In genomic region chr4:53440010-53440815, GRCm38 (mm10) we compare ENCODE assay signal across 8 mouse cellular contexts. TPM values are rescaled to one million over a fixed set of nuclear protein-coding genes. Genes with fewer than 3 reads are reported as not detected.
DNase-seq lines count a peak whose midpoint lies in the region; ATAC-seq lines count a peak whose summit lies in the region.

Gene Slc44a1, plus strand, starts transcription at chr4:53440413.

- intact Hi-C loops in gastrocnemius, postnatal 14 days (cut with DNase I; ENCODE audit: low total_unique reads), result no loop called here
- intact Hi-C loops in left cerebral cortex, postnatal 25 days (cut with DNase I), result loop anchor here (2.0 to 5.0 kb wide), 4 partner anchors 45 to 152 kb away; no protein-coding TSS in a partner anchor

- ATAC-seq in inflammation-experienced regulatory T-cells, adult 6 months, result peak; percentile 69

- peak; percentile 97 for DNase-seq in adrenal gland, adult 2 months
- DNase-seq in embryo, embryonic 10.5 days (ENCODE audit: low spot score), result peak; percentile 90
- peak; percentile 94 for DNase-seq in gastrocnemius, postnatal 14 days
- peak; percentile 85 for DNase-seq in left cerebral cortex, postnatal 25 days (ENCODE audit: low spot score in 2 of 2)
- peak; percentile 92 for DNase-seq in mesoderm, embryonic 11.5 days (ENCODE audit: low read depth, low spot score)
- DNase-seq in right cerebral cortex, postnatal 36 days (ENCODE audit: low spot score in 2 of 2), result peak; percentile 80 to 81
- peak; percentile 87 to 89 for DNase-seq in urinary bladder, postnatal 4 days (ENCODE audit: low spot score in 2 of 2)

RNA-seq across cellular contexts. Expression of gene Slc44a1, which starts in this region (rescaled TPM):
- total RNA-seq in adrenal gland, adult 2 months (2021), result 100 to 1,000 TPM in 1 of 2 experiments, 10 to 100 TPM in 1; 79.5 to 125 TPM
- 14.5 and 17.1 TPM in 2 replicates for polyA plus RNA-seq in adrenal gland, adult 2 months (2012; rRNA removed)
- total RNA-seq in gastrocnemius, postnatal 14 days (2021), result 10 to 100 TPM; 26.6 to 30.3 TPM
- 1 to 10 TPM; 2.3 to 5.5 (median 5.0) TPM for polyA plus RNA-seq in inflammation-experienced regulatory T-cells, adult 6 months (2017; shearing (Covaris generic))
- 10 to 100 TPM; 67.2 to 72.4 TPM for total RNA-seq in left cerebral cortex, postnatal 25 days (2021)

Comparison
In these comparisons a context has a peak if more than half of its experiments do, and no peak if none do; other contexts are left out.
1. Peak in every context shown above with its lines: DNase-seq and ATAC-seq.